Mouse (Mus musculus): ENCODE measurements at regions not wholly inside any gene's neighbourhood (a gene's known extent, or its start where the extent isn't known, plus 50 kb on each side); places are given as distances from the start of the nearest gene placed in this dataset.

- no peak for DNase-seq
These were observed 218.7 kb upstream of the F930015N05Rik start for GRCm38 (mm10) chr11:64655162-64655561.

- DNase-seq = no peak
These were observed 226.7 kb upstream of the F930015N05Rik start for GRCm38 (mm10) chr11:64663166-64663565.

- no peak for DNase-seq
These were observed 230.6 kb upstream of the F930015N05Rik start for GRCm38 (mm10) chr11:64667010-64667409.

GRCm38 (mm10) chr11:64667521-64667920 lies 231.1 kb upstream of the F930015N05Rik start:
- no peak for DNase-seq

- no peak for DNase-seq
These were observed 235.4 kb upstream of the F930015N05Rik start for GRCm38 (mm10) chr11:64671898-64672297.

GRCm38 (mm10) chr11:64673546-64673945 lies 237.1 kb upstream of the F930015N05Rik start:
- DNase-seq = no peak

- DNase-seq = no peak
These were observed 267.3 kb upstream of the F930015N05Rik start for GRCm38 (mm10) chr11:64703776-64704175.

GRCm38 (mm10) chr11:64711801-64712200 lies 267.0 kb upstream of the Elac2 start:
- DNase-seq = no peak

GRCm38 (mm10) chr11:64715182-64715581 lies 263.7 kb upstream of the Elac2 start:
- no peak for DNase-seq

GRCm38 (mm10) chr11:64718316-64719085 lies 260.3 kb upstream of the Elac2 start:
- peak; percentile 88 for DNase-seq

GRCm38 (mm10) chr11:64726249-64726648 lies 252.6 kb upstream of the Elac2 start:
- DNase-seq = no peak

- DNase-seq = no peak
These were observed 250.9 kb upstream of the Elac2 start for GRCm38 (mm10) chr11:64727841-64728421.

- no peak for DNase-seq
These were observed 239.9 kb upstream of the Elac2 start for GRCm38 (mm10) chr11:64738948-64739347.

- DNase-seq = no peak
These were observed 235.1 kb upstream of the Elac2 start for GRCm38 (mm10) chr11:64743753-64744152.

- DNase-seq = no peak
These were observed 232.7 kb upstream of the Elac2 start for GRCm38 (mm10) chr11:64746146-64746545.

GRCm38 (mm10) chr11:64749976-64750375 lies 228.9 kb upstream of the Elac2 start:
- DNase-seq = no peak

GRCm38 (mm10) chr11:64752299-64752698 lies 226.5 kb upstream of the Elac2 start:
- no peak for DNase-seq

- DNase-seq = no peak
These were observed 226.0 kb upstream of the Elac2 start for GRCm38 (mm10) chr11:64752816-64753215.

- no peak for DNase-seq
These were observed 224.8 kb upstream of the Elac2 start for GRCm38 (mm10) chr11:64754076-64754475.

GRCm38 (mm10) chr11:64755563-64755962 lies 223.3 kb upstream of the Elac2 start:
- no peak for DNase-seq

GRCm38 (mm10) chr11:64760626-64761025 lies 218.2 kb upstream of the Elac2 start:
- no peak for DNase-seq

GRCm38 (mm10) chr11:64762755-64763154 lies 216.1 kb upstream of the Elac2 start:
- no peak for DNase-seq

GRCm38 (mm10) chr11:64764056-64764455 lies 214.8 kb upstream of the Elac2 start:
- no peak for DNase-seq

- peak; percentile 13 for DNase-seq
These were observed 202.1 kb upstream of the Elac2 start for GRCm38 (mm10) chr11:64776691-64777090.

Data from heart, postnatal 4 days (tissue).